Mouse (Mus musculus): ENCODE measurements at regions not wholly inside any gene's neighbourhood (a gene's known extent, or its start where the extent isn't known, plus 50 kb on each side); places are given as distances from the start of the nearest gene placed in this dataset.

GRCm38 (mm10) chr6:100483836-100484235 lies 187.1 kb downstream of the Shq1 start:
- TF ChIP-seq CTCF (IDR thresholded peaks at IDR 0.05; ENCODE audit: low read depth), result no peak
- no peak for TF ChIP-seq EP300 (IDR thresholded peaks at IDR 0.05; ENCODE audit: low read depth)

Data from liver, postnatal 0 days (tissue).